Mouse (Mus musculus) megakaryocyte progenitor cell, adult 5-6 weeks (primary cell): ENCODE results near the gene Arhgap40. TPM values are rescaled to one million over a fixed set of nuclear protein-coding genes. Genes with fewer than 3 reads are reported as not detected.

ENCODE experiments used
- ATAC-seq: replicated peaks from 2 replicates; pipeline ENCODE4 v1.8.0; 2016; ENCODE audit warnings: mild to moderate bottlenecking, moderate TSS enrichment, inconsistent platforms; ENCODE audit not compliant: poor library complexity
- total RNA-seq, 2 experiments: library from RNA; stranded (forward) in 1 of 2; stranded (reverse) in 1 of 2; fragments of 157-497, 149-512 nt in 1 of 2; fragments of 200-1000 nt in 1 of 2; gene quantifications; 2 replicates each; pipeline versions ENCODE4 v1.2.3 to v1.2.4; 2015 to 2017

Arhgap40 gene
- 0.17 TPM in 1 of 2 replicates, not detected in the other for total RNA-seq (2015)
- total RNA-seq (2017): not detected in 2 replicates

- no peak for ATAC-seq
Measured at GRCm38 (mm10) chr2:158512528-158512927, at the start of gene Arhgap40. Gene Arhgap40, plus strand, starts transcription at chr2:158512796.

GRCm38 (mm10) chr2:158474159-158474558 lies 38.4 kb upstream of the Arhgap40 start:
- no peak for ATAC-seq

- ATAC-seq: no peak
Measured at GRCm38 (mm10) chr2:158477640-158478039, 35.0 kb upstream of the Arhgap40 start.

- ATAC-seq: no peak
Measured at GRCm38 (mm10) chr2:158498457-158498856, 14.1 kb upstream of the Arhgap40 start.

- ATAC-seq: no peak
Measured at GRCm38 (mm10) chr2:158501836-158502812, 10.5 kb upstream of the Arhgap40 start, which contains the start of gene Adig. Gene Adig, plus strand, starts transcription at chr2:158502612.

- no peak for ATAC-seq
Measured at GRCm38 (mm10) chr2:158503226-158503625, 9.4 kb upstream of the Arhgap40 start.

- no peak for ATAC-seq
Measured at GRCm38 (mm10) chr2:158503671-158504070, 8.9 kb upstream of the Arhgap40 start.

GRCm38 (mm10) chr2:158506475-158506874 lies 6.1 kb upstream of the Arhgap40 start:
- ATAC-seq: no peak

GRCm38 (mm10) chr2:158507046-158507445 lies 5.5 kb upstream of the Arhgap40 start:
- no peak for ATAC-seq

- ATAC-seq: no peak
Measured at GRCm38 (mm10) chr2:158510665-158511064, 1.9 kb upstream of the Arhgap40 start.

GRCm38 (mm10) chr2:158513821-158514336 lies 1.3 kb downstream of the Arhgap40 start:
- no peak for ATAC-seq

GRCm38 (mm10) chr2:158518583-158518982 lies 6.0 kb downstream of the Arhgap40 start:
- no peak for ATAC-seq

- ATAC-seq: no peak
Measured at GRCm38 (mm10) chr2:158519071-158519470, 6.5 kb downstream of the Arhgap40 start.

- no peak for ATAC-seq
Measured at GRCm38 (mm10) chr2:158519800-158520199, 7.2 kb downstream of the Arhgap40 start.

- no peak for ATAC-seq
Measured at GRCm38 (mm10) chr2:158523060-158523459, 10.5 kb downstream of the Arhgap40 start.

- ATAC-seq: no peak
Measured at GRCm38 (mm10) chr2:158524129-158524860, 11.7 kb downstream of the Arhgap40 start.

GRCm38 (mm10) chr2:158534090-158534489 lies 21.5 kb downstream of the Arhgap40 start:
- ATAC-seq: peak; percentile 97

- no peak for ATAC-seq
Measured at GRCm38 (mm10) chr2:158534559-158534958, 22.0 kb downstream of the Arhgap40 start.

GRCm38 (mm10) chr2:158539433-158540305 lies 27.1 kb downstream of the Arhgap40 start:
- peak; percentile 85 for ATAC-seq

GRCm38 (mm10) chr2:158541286-158541685 lies 28.7 kb downstream of the Arhgap40 start:
- ATAC-seq: no peak
